Mouse (Mus musculus) heart, embryonic 15.5 days (tissue): ENCODE measurements around the gene A530084C06Rik. TPM values are rescaled to one million over a fixed set of nuclear protein-coding genes. Genes with fewer than 3 reads are reported as not detected.

ENCODE experiments used
- ATAC-seq: fragments of 200-750 bp; cut with Nextera tagmentation; replicated peaks from 2 replicates; pipeline ENCODE4 v1.8.0; 2017; ENCODE audit warnings: low read depth, moderate TSS enrichment; ENCODE audit not compliant: insufficient number of reproducible peaks, insufficient read depth, low FRiP score
- H3K27ac ChIP-seq: fragments of 300-500 bp; sonication (generic); 2 replicates; pipeline ENCODE4 v1.5.1; 2015; ENCODE audit warnings: mild to moderate bottlenecking, inconsistent platforms
- H3K27me3 ChIP-seq: fragments of 300-500 bp; sonication (generic); 2 replicates; pipeline ENCODE4 v1.6.1; 2015; ENCODE audit warnings: inconsistent platforms
- H3K36me3 ChIP-seq: fragments of 300-500 bp; sonication (generic); 2 replicates; pipeline ENCODE4 v1.6.1; 2015; ENCODE audit warnings: mild to moderate bottlenecking, inconsistent platforms
- H3K4me1 ChIP-seq: fragments of 300-500 bp; sonication (generic); replicated peaks from 2 replicates; pipeline ENCODE4 v1.6.1; 2015; ENCODE audit warnings: inconsistent platforms
- H3K4me2 ChIP-seq: fragments of 300-500 bp; sonication (generic); 2 replicates; pipeline ENCODE4 v1.6.1; 2015; ENCODE audit warnings: inconsistent platforms, mild to moderate bottlenecking, moderate library complexity
- H3K4me3 ChIP-seq: fragments of 300-500 bp; sonication (generic); 2 replicates; pipeline ENCODE4 v1.5.1; 2015; ENCODE audit warnings: mild to moderate bottlenecking, inconsistent platforms
- H3K9ac ChIP-seq: fragments of 300-500 bp; sonication (generic); 2 replicates; pipeline ENCODE4 v1.6.1; 2015; ENCODE audit warnings: mild to moderate bottlenecking, inconsistent platforms
- H3K9me3 ChIP-seq: fragments of 300-500 bp; sonication (generic); replicated peaks from 2 replicates; pipeline ENCODE4 v1.6.1; 2016; ENCODE audit warnings: inconsistent platforms
- WGBS: fragments of 180-500 bp; shearing (Covaris S2); methylation state at CpG from one replicate; pipeline ENCODE4 v1.1.7; 2015; ENCODE audit warnings: mixed read lengths; 5-methylcytosine and 5-hydroxymethylcytosine counted together
- polyA plus RNA-seq: library from polyadenylated mRNA; unstranded; fragments of >200 nt; fragmentation: Nextera tagmentation; extraction: Ambion mirVana; gene quantifications from 2 replicates; pipeline ENCODE4 v1.2.1, GENCODE M21; 2015

Gene A530084C06Rik
- not detected in 2 replicates for polyA plus RNA-seq

- Histone ChIP-seq H3K4me3 (peak within 1 kb of the TSS; percentile 70), H3K4me1 (peaks cover 27% of the 10 kb centered on the region), H3K27ac (no peak within 1 kb of the TSS), H3K36me3 (no peaks in the 10 kb centered on the region), H3K4me2 (peak within 1 kb of the TSS; percentile 100), H3K9me3 (no peaks in the 10 kb centered on the region), H3K27me3 (peaks cover 96% of the 10 kb centered on the region), H3K9ac (peak within 1 kb of the TSS; percentile 44)
- under 1% methylated on average over 84 of the region's 88 CpGs for WGBS
- ATAC-seq: peak; percentile 33; the same call in 1 of the 2 replicates
Measured at GRCm38 (mm10) chr13:31558521-31559418, at the start of gene A530084C06Rik. TSS of gene A530084C06Rik (minus strand) at chr13:31559333.

DNA sequence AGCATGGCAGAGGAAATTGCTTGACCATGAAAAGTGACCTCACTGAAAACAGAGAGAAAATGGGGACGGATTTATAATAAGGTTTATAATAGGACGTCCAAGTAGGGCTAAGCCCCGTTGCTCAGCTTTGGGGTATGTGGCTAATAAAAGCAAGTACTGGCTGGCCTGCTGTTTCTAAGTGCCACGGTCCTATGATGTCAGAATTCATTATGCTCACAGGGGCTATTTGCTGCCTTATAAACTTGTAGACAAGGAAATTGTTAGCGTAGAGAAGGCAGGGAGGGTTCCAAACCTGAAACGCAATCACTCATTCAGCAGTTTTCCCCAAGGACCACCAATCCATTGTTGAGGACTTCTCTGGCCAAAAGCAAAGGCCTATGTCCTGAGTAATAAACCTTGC lies 44.8 kb upstream of the A530084C06Rik start:
- H3K27me3 ChIP-seq: peaks cover 16% of the 10 kb centered on the region; the same call in 1 of the 2 replicates
- no peaks in the 10 kb centered on the region for H3K4me1 ChIP-seq
- H3K36me3 ChIP-seq: no peaks in the 10 kb centered on the region
- 81% methylated on average over 6 of the region's 6 CpGs for WGBS
- ATAC-seq: no peak
- no peak overlapping the region for H3K9ac ChIP-seq
- no peak overlapping the region for H3K27ac ChIP-seq
- no peak overlapping the region for H3K4me2 ChIP-seq
- H3K4me3 ChIP-seq: no peak overlapping the region
- no peaks in the 10 kb centered on the region for H3K9me3 ChIP-seq

DNA sequence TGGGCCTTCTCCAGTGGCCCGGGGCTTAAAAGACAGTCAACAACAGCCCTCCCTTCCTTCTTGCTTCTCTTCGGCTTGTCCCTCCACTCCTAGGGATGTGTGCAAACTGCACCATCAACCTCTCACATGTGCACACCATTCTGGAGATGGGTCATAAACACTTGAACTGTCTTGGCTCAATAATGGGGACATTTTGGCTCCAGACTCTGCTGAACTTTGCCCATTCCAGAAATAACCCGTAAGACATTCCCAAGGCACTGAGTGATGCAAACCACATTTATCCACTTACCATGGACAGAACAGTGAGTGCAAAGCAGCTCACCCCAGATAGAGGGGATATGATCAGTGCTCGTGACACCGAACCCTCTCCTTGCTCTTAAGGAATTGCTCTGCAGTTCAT lies 40.4 kb upstream of the A530084C06Rik start:
- no peak overlapping the region for H3K4me2 ChIP-seq
- H3K9me3 ChIP-seq: no peaks in the 10 kb centered on the region
- no peak overlapping the region for H3K4me3 ChIP-seq
- no peak overlapping the region for H3K27ac ChIP-seq
- H3K36me3 ChIP-seq: no peaks in the 10 kb centered on the region
- no peak overlapping the region for H3K9ac ChIP-seq
- ATAC-seq: no peak
- no peaks in the 10 kb centered on the region for H3K4me1 ChIP-seq
- no peaks in the 10 kb centered on the region for H3K27me3 ChIP-seq
- 72% methylated on average over 5 of the region's 5 CpGs for WGBS

DNA sequence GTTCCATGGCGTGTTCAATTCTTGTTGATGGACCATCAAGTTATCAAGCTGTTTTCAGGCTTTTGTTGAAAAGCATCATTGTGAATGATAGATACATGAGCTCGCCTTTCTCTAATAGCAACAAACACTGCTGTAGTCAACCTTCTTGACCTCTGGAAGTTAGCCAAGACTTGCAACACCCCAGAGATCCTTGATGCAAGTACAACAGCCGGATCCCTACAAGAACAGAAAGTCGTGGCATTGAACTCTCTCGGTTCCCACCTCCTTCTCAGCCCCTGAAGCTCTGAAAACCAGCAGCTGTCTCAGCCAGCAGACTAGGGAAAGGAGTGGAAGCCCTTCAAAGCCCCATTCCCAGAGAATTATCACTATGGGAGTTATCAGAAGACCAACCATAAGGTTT lies 28.2 kb upstream of the A530084C06Rik start:
- Histone ChIP-seq H3K4me1 (no peaks in the 10 kb centered on the region), H3K27me3 (peaks cover 4% of the 10 kb centered on the region; the same call in 1 of the 2 replicates), H3K9me3 (no peaks in the 10 kb centered on the region), H3K27ac (no peak overlapping the region), H3K36me3 (no peaks in the 10 kb centered on the region), H3K4me3 (no peak overlapping the region), H3K9ac (no peak overlapping the region), H3K4me2 (no peak overlapping the region)
- no peak for ATAC-seq
- 55% methylated on average over 5 of the region's 5 CpGs for WGBS

- 57% methylated on average over 9 of the region's 9 CpGs for WGBS
- no peaks in the 10 kb centered on the region for H3K4me1 ChIP-seq
- ATAC-seq: no peak
- H3K27me3 ChIP-seq: peaks cover 34% of the 10 kb centered on the region; the same call in 1 of the 2 replicates
- no peaks in the 10 kb centered on the region for H3K36me3 ChIP-seq
- no peaks in the 10 kb centered on the region for H3K9me3 ChIP-seq
- H3K9ac ChIP-seq: no peak overlapping the region
- H3K27ac ChIP-seq: no peak overlapping the region
- H3K4me2 ChIP-seq: no peak overlapping the region
- no peak overlapping the region for H3K4me3 ChIP-seq
Measured at GRCm38 (mm10) chr13:31579866-31580265, 20.7 kb upstream of the A530084C06Rik start.

- no peak for ATAC-seq
- Histone ChIP-seq H3K27ac (no peak overlapping the region), H3K9me3 (no peaks in the 10 kb centered on the region), H3K27me3 (peaks cover 38% of the 10 kb centered on the region; the same call in 1 of the 2 replicates), H3K4me3 (no peak overlapping the region), H3K4me2 (no peak overlapping the region), H3K4me1 (no peaks in the 10 kb centered on the region), H3K36me3 (no peaks in the 10 kb centered on the region), H3K9ac (no peak overlapping the region)
- WGBS: 82% methylated on average over 10 of the region's 10 CpGs
Measured at GRCm38 (mm10) chr13:31578389-31578788, 19.3 kb upstream of the A530084C06Rik start.

GRCm38 (mm10) chr13:31577576-31577975 lies 18.4 kb upstream of the A530084C06Rik start:
- Histone ChIP-seq H3K9me3 (no peaks in the 10 kb centered on the region), H3K4me2 (no peak overlapping the region), H3K27me3 (peaks cover 38% of the 10 kb centered on the region; the same call in 1 of the 2 replicates), H3K27ac (no peak overlapping the region), H3K4me3 (no peak overlapping the region), H3K9ac (no peak overlapping the region), H3K36me3 (no peaks in the 10 kb centered on the region), H3K4me1 (no peaks in the 10 kb centered on the region)
- 29% methylated on average over 6 of the region's 6 CpGs for WGBS
- no peak for ATAC-seq

DNA sequence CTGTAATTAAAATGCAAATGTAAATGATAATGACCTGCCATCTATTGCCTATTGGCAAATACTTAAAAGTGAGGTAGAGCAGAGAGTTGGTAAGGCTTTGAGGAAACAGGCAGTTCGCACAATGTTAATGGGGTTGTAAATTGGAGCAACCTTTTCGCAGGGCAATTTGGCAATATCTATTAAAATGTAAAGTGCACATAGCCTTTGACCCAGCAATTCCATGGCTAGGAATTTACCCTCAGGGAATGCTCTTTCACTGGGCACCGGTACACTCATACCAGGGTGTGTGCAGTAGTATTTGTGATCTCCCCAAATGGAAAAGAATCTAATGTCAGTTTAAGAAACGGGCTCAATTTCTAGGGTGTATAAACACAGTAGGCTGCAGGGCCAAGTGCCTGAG lies 17.6 kb upstream of the A530084C06Rik start:
- H3K36me3 ChIP-seq: no peaks in the 10 kb centered on the region
- no peak overlapping the region for H3K4me2 ChIP-seq
- H3K27ac ChIP-seq: no peak overlapping the region
- no peak overlapping the region for H3K9ac ChIP-seq
- peaks cover 38% of the 10 kb centered on the region; the same call in 1 of the 2 replicates for H3K27me3 ChIP-seq
- WGBS: 76% methylated on average over 4 of the region's 4 CpGs
- no peaks in the 10 kb centered on the region for H3K4me1 ChIP-seq
- no peaks in the 10 kb centered on the region for H3K9me3 ChIP-seq
- no peak for ATAC-seq
- no peak overlapping the region for H3K4me3 ChIP-seq

GRCm38 (mm10) chr13:31574627-31575026 lies 15.5 kb upstream of the A530084C06Rik start:
- Histone ChIP-seq H3K27me3 (peaks cover 34% of the 10 kb centered on the region; the same call in 1 of the 2 replicates), H3K4me1 (no peaks in the 10 kb centered on the region), H3K36me3 (no peaks in the 10 kb centered on the region), H3K27ac (no peak overlapping the region), H3K4me3 (no peak overlapping the region), H3K9ac (no peak overlapping the region), H3K4me2 (no peak overlapping the region), H3K9me3 (no peaks in the 10 kb centered on the region)
- WGBS: 65% methylated on average over 3 of the region's 3 CpGs
- no peak for ATAC-seq

GRCm38 (mm10) chr13:31572806-31573508 lies 13.8 kb upstream of the A530084C06Rik start:
- peaks cover 27% of the 10 kb centered on the region; the same call in 1 of the 2 replicates for H3K27me3 ChIP-seq
- no peak for ATAC-seq
- WGBS: 78% methylated on average over 10 of the region's 10 CpGs

DNA sequence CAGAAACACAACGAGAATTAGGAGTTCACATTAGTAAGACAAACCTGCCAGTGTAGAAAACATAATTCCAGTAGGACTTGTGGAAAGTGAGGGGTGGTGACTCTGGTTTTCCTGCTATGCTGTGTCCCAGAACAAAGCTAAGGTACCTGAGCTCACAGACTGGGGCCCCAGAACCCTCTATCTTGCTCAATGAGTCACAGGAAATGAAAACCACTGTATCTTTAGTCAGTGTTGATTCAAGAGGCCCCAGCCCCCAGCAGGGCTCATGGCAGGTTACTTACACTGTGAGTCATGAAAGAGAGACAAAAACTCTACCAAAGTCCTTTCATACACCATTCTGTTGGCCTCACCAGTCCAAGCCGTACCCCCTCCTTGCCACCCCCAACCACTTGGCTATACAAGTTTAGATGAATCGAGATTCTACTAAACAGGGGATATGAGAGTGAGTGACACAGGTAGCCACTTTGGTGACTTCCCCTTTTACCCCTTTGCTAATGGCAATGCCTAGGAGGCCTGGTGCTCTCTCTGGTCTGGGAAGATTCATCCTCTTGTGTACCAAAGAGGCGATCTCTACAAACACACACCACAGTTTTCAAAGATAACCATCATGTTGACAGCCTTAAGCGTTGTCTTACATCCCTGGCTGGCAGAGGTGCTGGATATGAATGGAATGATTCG lies 8.6 kb upstream of the A530084C06Rik start:
- Histone ChIP-seq H3K4me3 (no peak overlapping the region), H3K27me3 (peaks cover 42% of the 10 kb centered on the region), H3K9ac (no peak overlapping the region), H3K9me3 (no peaks in the 10 kb centered on the region), H3K36me3 (no peaks in the 10 kb centered on the region), H3K27ac (no peak overlapping the region), H3K4me1 (peaks cover 4% of the 10 kb centered on the region), H3K4me2 (no peak overlapping the region)
- 70% methylated on average over 6 of the region's 6 CpGs for WGBS
- ATAC-seq: no peak

More at GRCm38 (mm10) chr13:31572806-31573508, 13.8 kb upstream of the A530084C06Rik start:
- Histone ChIP-seq H3K27ac (no peak overlapping the region), H3K9ac (no peak overlapping the region), H3K4me1 (no peaks in the 10 kb centered on the region), H3K4me2 (no peak overlapping the region), H3K9me3 (no peaks in the 10 kb centered on the region), H3K36me3 (no peaks in the 10 kb centered on the region), H3K4me3 (no peak overlapping the region)
